In genomic region chr5:74530785-74531184, GRCm38 (mm10) we compare ENCODE assay signal across 8 mouse cellular contexts. TPM values are rescaled to one million over a fixed set of nuclear protein-coding genes. Genes with fewer than 3 reads are reported as not detected.
DNase-seq lines count a peak whose midpoint lies in the region; ATAC-seq and TF ChIP-seq lines count a peak whose summit lies in the region.

No protein-coding gene starts in this region.

- no peak for TF ChIP-seq CTCF in G1E (IDR thresholded peaks at IDR 0.05; ENCODE audit: low read depth, low read length)

- peak overlapping the region; percentile 86 for H3K4me2 ChIP-seq in heart, embryonic 14.5 days (ENCODE audit: low read length)
- peak overlapping the region; percentile 99 for H3K4me2 ChIP-seq in midbrain, embryonic 11.5 days

- H3K27me3 ChIP-seq in heart, embryonic 14.5 days (ENCODE audit: control insufficient read depth, insufficient read depth, low read length), result no peaks in the 10 kb centered on the region
- H3K27me3 ChIP-seq in G1E (ENCODE audit: insufficient read depth, low read length), result no peaks in the 10 kb centered on the region
- no peaks in the 10 kb centered on the region for H3K27me3 ChIP-seq in hindbrain, embryonic 10.5 days (ENCODE audit: insufficient read depth, poor library complexity, severe bottlenecking)
- H3K27me3 ChIP-seq in midbrain, embryonic 11.5 days (ENCODE audit: control insufficient read depth, insufficient read depth, low read length), result no peaks in the 10 kb centered on the region

- ATAC-seq in heart, embryonic 14.5 days (ENCODE audit: insufficient number of reproducible peaks, insufficient read depth, low FRiP score, low read depth), result no peak
- no peak for ATAC-seq in G1E (ENCODE audit: extremely low read depth, insufficient number of reproducible peaks, low FRiP score, poor library complexity, severe bottlenecking)
- ATAC-seq in midbrain, embryonic 11.5 days (ENCODE audit: low FRiP score), result no peak

- WGBS in heart, embryonic 14.5 days, result 17% methylated on average over 16 of the region's 16 CpGs
- WGBS in hindbrain, embryonic 10.5 days, result 25% methylated on average over 16 of the region's 16 CpGs
- WGBS in midbrain, embryonic 11.5 days, result 27% methylated on average over 16 of the region's 16 CpGs

- no peak overlapping the region for H3K27ac ChIP-seq in heart, embryonic 14.5 days (replicated peaks in 1 of 2; ENCODE audit: control insufficient read depth in 1 of 2, insufficient read depth in 1 of 2, low read depth in 2 of 2, low read length in 2 of 2)
- H3K27ac ChIP-seq in hindbrain, embryonic 10.5 days, result peak overlapping the region; percentile 71; the same call in 1 of the 2 replicates
- H3K27ac ChIP-seq in midbrain, embryonic 11.5 days (ENCODE audit: low read depth, low read length), result no peak overlapping the region

- peaks cover 9 to 16% of the 10 kb centered on the region in 2 experiments for H3K4me1 ChIP-seq in heart, embryonic 14.5 days (ENCODE audit: control insufficient read depth in 2 of 2, insufficient read depth in 2 of 2, low read length in 2 of 2)
- H3K4me1 ChIP-seq in G1E (ENCODE audit: insufficient read depth, low read depth, low read length), result peaks cover 51% of the 10 kb centered on the region
- H3K4me1 ChIP-seq in hindbrain, embryonic 10.5 days (replicated peaks), result peaks cover 26% of the 10 kb centered on the region
- H3K4me1 ChIP-seq in midbrain, embryonic 11.5 days (ENCODE audit: control insufficient read depth, insufficient read depth, low read length), result peaks cover 15% of the 10 kb centered on the region

- no peaks in the 10 kb centered on the region for H3K9me3 ChIP-seq in heart, embryonic 14.5 days (ENCODE audit: control insufficient read depth, low read length)
- no peaks in the 10 kb centered on the region for H3K9me3 ChIP-seq in G1E (replicated peaks)
- no peaks in the 10 kb centered on the region for H3K9me3 ChIP-seq in hindbrain, embryonic 10.5 days
- H3K9me3 ChIP-seq in midbrain, embryonic 11.5 days (ENCODE audit: control insufficient read depth, low read length), result no peaks in the 10 kb centered on the region

- H3K9ac ChIP-seq in heart, embryonic 14.5 days (ENCODE audit: low read length), result peak overlapping the region; percentile 69
- H3K9ac ChIP-seq in midbrain, embryonic 11.5 days (ENCODE audit: low read length), result peak overlapping the region; percentile 62

- intact Hi-C loops in heart, postnatal 10 days (cut with DNase I), result no loop called here

- DNase-seq in heart, postnatal 10 days, result no peak
- DNase-seq in G1E (ENCODE audit: low spot score), result no peak
- no peak for DNase-seq in hindbrain, embryonic 10.5 days (ENCODE audit: low spot score)
- DNase-seq in midbrain, embryonic 11.5 days (ENCODE audit: low spot score, missing footprints), result no peak
- DNase-seq in left cerebral cortex, adult 11 months (ENCODE audit: low spot score), result no peak
- DNase-seq in cerebellum, adult 9-10 months, result no peak
- DNase-seq in adrenal gland, adult 8-10 months, result no peak

- H3K36me3 ChIP-seq in heart, embryonic 14.5 days (ENCODE audit: control insufficient read depth, insufficient read depth, low read length), result no peaks in the 10 kb centered on the region
- H3K36me3 ChIP-seq in G1E (replicated peaks), result peaks cover 13% of the 10 kb centered on the region
- H3K36me3 ChIP-seq in hindbrain, embryonic 10.5 days, result no peaks in the 10 kb centered on the region
- no peaks in the 10 kb centered on the region for H3K36me3 ChIP-seq in midbrain, embryonic 11.5 days (ENCODE audit: control insufficient read depth, insufficient read depth, low read length)

- H3K4me3 ChIP-seq in heart, embryonic 14.5 days (ENCODE audit: control insufficient read depth in 1 of 2, insufficient read depth in 1 of 2, low read depth in 1 of 2, low read length in 2 of 2), result peak overlapping the region; percentile 73 to 90
- H3K4me3 ChIP-seq in G1E (ENCODE audit: low read depth, low read length), result peak overlapping the region; percentile 99
- H3K4me3 ChIP-seq in hindbrain, embryonic 10.5 days, result peak overlapping the region; percentile 80
- peak overlapping the region; percentile 81 for H3K4me3 ChIP-seq in midbrain, embryonic 11.5 days (ENCODE audit: low read depth, low read length)

RNA-seq across cellular contexts. Expression of gene Scfd2, which starts 0.8 kb away (rescaled TPM):
- 11.7 and 14.4 TPM in 2 replicates for polyA plus RNA-seq in heart, embryonic 14.5 days (2014; fragmentation: Nextera tagmentation; extraction: Ambion mirVana)
- total RNA-seq in heart, postnatal 10 days (2021), result 10 to 100 TPM; 13.3 TPM
- total RNA-seq in G1E (2014; fragmentation: Nextera tagmentation) (9.6 and 12.3 TPM in 2 replicates), G1E (2017) (8.9 and 11.6 TPM in 2 replicates)
- 3.7 and 5.1 TPM in 2 replicates for polyA plus RNA-seq in G1E (2012)
- 18.1 and 19.7 TPM in 2 replicates for polyA plus RNA-seq in hindbrain, embryonic 10.5 days (2016; fragmentation: Nextera tagmentation; extraction: Ambion mirVana)
- polyA plus RNA-seq in midbrain, embryonic 11.5 days (2014; fragmentation: Nextera tagmentation; extraction: Ambion mirVana), result 12.4 and 15.5 TPM in 2 replicates
- 10 to 100 TPM; 21.6 to 32.9 (median 26.8) TPM for total RNA-seq in adrenal gland, adult 8-10 months (2022)

RNA-seq across cellular contexts. Expression of gene Fip1l1, which starts 4.5 kb away (rescaled TPM):
- 56.0 and 58.4 TPM in 2 replicates for polyA plus RNA-seq in heart, embryonic 14.5 days (2014; fragmentation: Nextera tagmentation; extraction: Ambion mirVana)
- 10 to 100 TPM; 41.4 to 41.6 TPM for total RNA-seq in heart, postnatal 10 days (2021)
- total RNA-seq in G1E (2014; fragmentation: Nextera tagmentation) (285 and 297 TPM in 2 replicates), G1E (2017) (127 and 159 TPM in 2 replicates)
- 114 and 137 TPM in 2 replicates for polyA plus RNA-seq in G1E (2012)
- polyA plus RNA-seq in hindbrain, embryonic 10.5 days (2016; fragmentation: Nextera tagmentation; extraction: Ambion mirVana), result 84.7 and 105 TPM in 2 replicates
- polyA plus RNA-seq in midbrain, embryonic 11.5 days (2014; fragmentation: Nextera tagmentation; extraction: Ambion mirVana), result 89.1 and 94.7 TPM in 2 replicates
- 10 to 100 TPM; 66.0 to 72.6 (median 68.5) TPM for total RNA-seq in adrenal gland, adult 8-10 months (2022)
